Mouse (Mus musculus): ENCODE results near the gene Gtf2i. TPM values are rescaled to one million over a fixed set of nuclear protein-coding genes. Genes with fewer than 3 reads are reported as not detected.
"Not testable (repeated sequence)": the region's sequence is repeated elsewhere in the genome, so short reads cannot be mapped to it uniquely, and the experiment has no call there.

The Gtf2i gene
- polyA plus RNA-seq, 1 experiment = 79.7 TPM

DNA sequence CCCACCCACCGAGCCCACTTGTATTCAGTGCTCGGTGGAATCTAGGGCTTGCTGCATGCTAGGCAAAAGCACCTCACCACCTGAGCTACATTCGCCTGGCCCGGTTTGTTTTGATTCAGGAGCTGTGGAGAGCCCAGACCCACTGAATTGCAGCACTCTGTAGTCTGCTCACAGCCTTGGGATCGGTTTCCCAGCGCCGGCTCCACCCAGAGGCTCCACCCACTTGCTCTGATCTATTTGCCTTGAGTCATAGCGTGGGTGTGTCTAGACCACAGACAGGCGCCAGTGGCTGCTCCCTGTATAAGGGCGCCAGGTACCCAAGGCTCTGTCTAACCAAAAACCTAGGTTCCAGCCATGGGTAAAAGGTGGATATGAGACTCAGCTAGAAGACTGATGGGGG, 36.1 kb upstream of the Gtf2i start:
- Histone ChIP-seq H3K79me2 (ENCODE audit: control insufficient read depth, insufficient read depth) (no peaks in the 10 kb centered on the region), H3ac (ENCODE audit: control insufficient read depth, insufficient read length) (no peak overlapping the region), H3K27me3 (ENCODE audit: control insufficient read depth, insufficient read depth, insufficient read length) (no peaks in the 10 kb centered on the region), H3K36me3 (ENCODE audit: control insufficient read depth, insufficient read depth) (no peaks in the 10 kb centered on the region), H3K4me3 (no peak overlapping the region), H3K4me2 (ENCODE audit: low read depth) (peak overlapping the region; percentile 88)
- TF ChIP-seq POLR2AphosphoS2 (IDR thresholded peaks at IDR 0.05; ENCODE audit: insufficient read length, low read depth) (peak; percentile 52), POLR2A (IDR thresholded peaks at IDR 0.05; ENCODE audit: insufficient read length, low read depth) (peak; percentile 31), TCF3 (IDR thresholded peaks at IDR 0.05; ENCODE audit: insufficient read length, low read depth) (no peak), MYOD1 (IDR thresholded peaks at IDR 0.05; ENCODE audit: control insufficient read depth in 1 of 3, insufficient read length in 2 of 3, low read depth in 2 of 3) (peak in 1 of 3 experiments; percentile 10), MYOG (IDR thresholded peaks at IDR 0.05; ENCODE audit: control insufficient read depth in 1 of 3, insufficient read depth in 1 of 3, insufficient read length in 2 of 3, low read depth in 2 of 3) (no peak), USF1 (IDR thresholded peaks at IDR 0.05; ENCODE audit: low read depth) (no peak)

DNA sequence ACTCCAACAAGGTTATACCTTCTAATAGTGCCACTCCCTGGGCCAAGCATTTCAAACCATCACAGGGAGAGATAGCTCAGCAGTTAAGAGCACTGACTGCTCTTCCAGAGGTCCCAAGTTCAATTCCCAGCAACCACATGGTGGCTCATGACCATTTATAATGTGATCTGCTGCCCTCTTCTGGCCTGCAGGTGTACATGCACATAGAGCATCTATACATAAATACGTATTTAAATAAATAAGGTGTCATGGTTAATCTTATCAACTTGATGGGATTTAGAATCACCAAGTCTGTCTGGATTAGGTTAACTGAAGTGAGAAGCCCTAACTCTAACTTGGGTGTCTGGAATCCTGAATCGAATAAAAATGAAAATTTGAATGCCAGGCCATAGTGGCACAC, 32.5 kb upstream of the Gtf2i start:
- Histone ChIP-seq H3K4me3 (no peak overlapping the region), H3K4me2 (ENCODE audit: low read depth) (no peak overlapping the region), H3K79me2 (ENCODE audit: control insufficient read depth, insufficient read depth) (no peaks in the 10 kb centered on the region), H3ac (ENCODE audit: control insufficient read depth, insufficient read length) (no peak overlapping the region), H3K27me3 (ENCODE audit: control insufficient read depth, insufficient read depth, insufficient read length) (no peaks in the 10 kb centered on the region), H3K36me3 (ENCODE audit: control insufficient read depth, insufficient read depth) (no peaks in the 10 kb centered on the region)
- TF ChIP-seq MYOG (IDR thresholded peaks at IDR 0.05; ENCODE audit: control insufficient read depth in 1 of 3, insufficient read depth in 1 of 3, insufficient read length in 2 of 3, low read depth in 2 of 3) (no peak), USF1 (IDR thresholded peaks at IDR 0.05; ENCODE audit: low read depth) (no peak), POLR2A (IDR thresholded peaks at IDR 0.05; ENCODE audit: insufficient read length, low read depth) (no peak), MAX (IDR thresholded peaks at IDR 0.05; ENCODE audit: low read depth) (no peak), REST (IDR thresholded peaks at IDR 0.05; ENCODE audit: insufficient read depth, insufficient read length) (no peak), CEBPB (IDR thresholded peaks at IDR 0.05; ENCODE audit: insufficient read depth, poor library complexity, severe bottlenecking) (no peak), TCF3 (IDR thresholded peaks at IDR 0.05; ENCODE audit: insufficient read length, low read depth) (no peak), MYOD1 (IDR thresholded peaks at IDR 0.05; ENCODE audit: control insufficient read depth in 1 of 3, insufficient read length in 2 of 3, low read depth in 2 of 3) (no peak)

DNA sequence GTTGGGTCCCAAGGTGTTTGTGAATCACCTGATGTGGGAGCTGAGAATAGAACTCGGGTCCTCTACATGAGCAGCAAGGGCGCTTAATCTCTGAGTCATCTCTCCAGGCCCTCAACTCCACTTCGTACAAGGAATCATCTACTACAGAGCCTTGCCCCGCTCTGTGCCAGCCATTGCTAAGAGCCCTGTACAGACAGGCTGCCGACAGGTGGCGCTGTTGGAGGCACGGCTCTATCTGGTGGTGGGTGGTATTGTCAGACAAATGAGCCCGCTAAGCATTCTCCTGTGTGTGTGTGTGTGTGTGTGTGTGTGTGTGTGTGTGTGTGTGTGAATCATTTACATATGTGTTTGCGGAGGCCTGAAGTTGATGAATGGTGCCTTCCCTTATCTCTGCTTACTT, 30.9 kb upstream of the Gtf2i start:
- Histone ChIP-seq H3K79me2 (ENCODE audit: control insufficient read depth, insufficient read depth) (no peaks in the 10 kb centered on the region), H3K4me2 (ENCODE audit: low read depth) (no peak overlapping the region), H3K27me3 (ENCODE audit: control insufficient read depth, insufficient read depth, insufficient read length) (no peaks in the 10 kb centered on the region), H3ac (ENCODE audit: control insufficient read depth, insufficient read length) (no peak overlapping the region), H3K36me3 (ENCODE audit: control insufficient read depth, insufficient read depth) (no peaks in the 10 kb centered on the region), H3K4me3 (no peak overlapping the region)
- TF ChIP-seq TCF3 (IDR thresholded peaks at IDR 0.05; ENCODE audit: insufficient read length, low read depth) = no peak
- no peak for TF ChIP-seq SRF (IDR thresholded peaks at IDR 0.05; ENCODE audit: control insufficient read depth, insufficient read length, low read depth)
- TF ChIP-seq POLR2AphosphoS2 (IDR thresholded peaks at IDR 0.05; ENCODE audit: insufficient read length, low read depth) = no peak
- TF ChIP-seq REST (IDR thresholded peaks at IDR 0.05; ENCODE audit: insufficient read depth, insufficient read length) = no peak
- no peak for TF ChIP-seq CEBPB (IDR thresholded peaks at IDR 0.05; ENCODE audit: insufficient read depth, poor library complexity, severe bottlenecking)

DNA sequence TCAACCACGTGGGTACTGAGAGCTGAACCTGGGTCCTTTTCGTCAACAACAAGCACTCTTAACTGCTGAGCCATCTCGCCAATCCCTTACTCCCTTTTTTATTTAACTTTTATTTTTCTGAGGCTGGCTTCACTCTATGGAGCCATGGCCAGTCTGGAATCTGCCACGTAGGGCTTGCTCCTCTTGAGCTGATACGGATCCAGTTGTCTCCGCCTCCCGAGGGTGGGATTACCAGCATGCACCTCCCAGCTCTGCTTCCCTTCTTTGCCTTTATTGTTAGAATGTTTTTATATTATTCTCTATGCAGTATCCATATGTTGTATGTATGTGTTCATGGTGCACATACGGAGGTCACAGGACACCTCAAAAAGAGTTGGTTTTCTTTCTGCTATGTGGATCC, 29.5 kb upstream of the Gtf2i start:
- H3ac ChIP-seq (ENCODE audit: control insufficient read depth, insufficient read length) = no peak overlapping the region
- TF ChIP-seq CEBPB (IDR thresholded peaks at IDR 0.05; ENCODE audit: insufficient read depth, poor library complexity, severe bottlenecking) (no peak), MAX (IDR thresholded peaks at IDR 0.05; ENCODE audit: low read depth) (no peak), MYOD1 (IDR thresholded peaks at IDR 0.05; ENCODE audit: control insufficient read depth in 1 of 3, insufficient read length in 2 of 3, low read depth in 2 of 3) (no peak), POLR2A (IDR thresholded peaks at IDR 0.05; ENCODE audit: insufficient read length, low read depth) (no peak), MYOG (IDR thresholded peaks at IDR 0.05; ENCODE audit: control insufficient read depth in 1 of 3, insufficient read depth in 1 of 3, insufficient read length in 2 of 3, low read depth in 2 of 3) (no peak), SRF (IDR thresholded peaks at IDR 0.05; ENCODE audit: control insufficient read depth, insufficient read length, low read depth) (no peak), TCF12 (IDR thresholded peaks at IDR 0.05; ENCODE audit: insufficient read depth, poor library complexity, severe bottlenecking) (no peak), USF1 (IDR thresholded peaks at IDR 0.05; ENCODE audit: low read depth) (no peak), TCF3 (IDR thresholded peaks at IDR 0.05; ENCODE audit: insufficient read length, low read depth) (no peak), POLR2AphosphoS2 (IDR thresholded peaks at IDR 0.05; ENCODE audit: insufficient read length, low read depth) (no peak), E2F4 (IDR thresholded peaks at IDR 0.05; ENCODE audit: insufficient read depth) (no peak), REST (IDR thresholded peaks at IDR 0.05; ENCODE audit: insufficient read depth, insufficient read length) (no peak)

DNA sequence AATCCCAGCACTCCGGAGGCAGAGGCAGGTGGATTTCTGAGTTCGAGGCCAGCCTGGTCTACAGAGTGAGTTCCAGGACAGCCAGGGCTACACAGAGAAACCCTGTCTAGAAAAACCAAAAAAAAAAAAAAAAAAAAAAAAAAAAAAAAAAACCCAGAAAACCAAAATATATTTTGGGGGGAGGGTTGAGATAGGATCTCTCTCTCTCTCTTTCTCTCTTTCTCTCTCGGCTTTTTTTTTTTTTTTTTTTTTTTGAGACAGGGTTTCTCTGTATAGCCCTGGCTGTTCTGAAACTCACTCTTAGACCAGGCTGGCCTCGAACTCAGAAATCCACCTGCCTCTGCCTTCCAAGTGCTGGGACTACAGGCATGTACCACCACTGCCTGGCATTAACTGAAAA, 29.0 kb upstream of the Gtf2i start:
- not testable (repeated sequence) for H3K79me2 ChIP-seq (ENCODE audit: control insufficient read depth, insufficient read depth); H3K36me3 ChIP-seq (ENCODE audit: control insufficient read depth, insufficient read depth); H3K4me3 ChIP-seq; H3K4me2 ChIP-seq (ENCODE audit: low read depth); H3K27me3 ChIP-seq (ENCODE audit: control insufficient read depth, insufficient read depth, insufficient read length); H3ac ChIP-seq (ENCODE audit: control insufficient read depth, insufficient read length)

More for the DNA sequence above, 29.5 kb upstream of the Gtf2i start:
- H3K36me3 ChIP-seq (ENCODE audit: control insufficient read depth, insufficient read depth) = no peaks in the 10 kb centered on the region
- H3K79me2 ChIP-seq (ENCODE audit: control insufficient read depth, insufficient read depth) = no peaks in the 10 kb centered on the region
- H3K4me3 ChIP-seq = no peak overlapping the region
- H3K4me2 ChIP-seq (ENCODE audit: low read depth) = no peak overlapping the region
- H3K27me3 ChIP-seq (ENCODE audit: control insufficient read depth, insufficient read depth, insufficient read length) = no peaks in the 10 kb centered on the region
